Mouse (Mus musculus): ENCODE measurements at regions not wholly inside any gene's neighbourhood (a gene's known extent, or its start where the extent isn't known, plus 50 kb on each side); places are given as distances from the start of the nearest gene placed in this dataset.
A peak's percentile ranks its signal among the peaks of the same experiment; 100 is the strongest.

GRCm38 (mm10) chr5:42364116-42364515, 296.4 kb downstream of the Gm16223 start:
- DNase-seq = no peak

GRCm38 (mm10) chr5:42387959-42388358, 320.2 kb downstream of the Gm16223 start:
- no peak for DNase-seq

GRCm38 (mm10) chr5:42396695-42397094, 328.9 kb downstream of the Gm16223 start:
- no peak for DNase-seq

GRCm38 (mm10) chr5:42409981-42410380, 342.2 kb downstream of the Gm16223 start:
- DNase-seq = no peak

- no peak for DNase-seq
These were observed 344.5 kb downstream of the Gm16223 start for GRCm38 (mm10) chr5:42412296-42412695.

- DNase-seq = no peak
These were observed 358.1 kb downstream of the Gm16223 start for GRCm38 (mm10) chr5:42425902-42426301.

- no peak for DNase-seq
These were observed 365.4 kb downstream of the Gm16223 start for GRCm38 (mm10) chr5:42433147-42433546.

- DNase-seq = no peak
These were observed 380.9 kb downstream of the Gm16223 start for GRCm38 (mm10) chr5:42448644-42449043.

- DNase-seq = peak; percentile 5
These were observed 381.8 kb downstream of the Gm16223 start for GRCm38 (mm10) chr5:42449581-42449980.

- no peak for DNase-seq
These were observed 385.9 kb downstream of the Gm16223 start for GRCm38 (mm10) chr5:42453707-42454106.

- no peak for DNase-seq
These were observed 393.4 kb downstream of the Gm16223 start for GRCm38 (mm10) chr5:42461195-42461594.

GRCm38 (mm10) chr5:42464814-42465213, 397.1 kb downstream of the Gm16223 start:
- DNase-seq = peak; percentile 34

- no peak for DNase-seq
These were observed 405.7 kb downstream of the Gm16223 start for GRCm38 (mm10) chr5:42473493-42473892.

- DNase-seq = no peak
These were observed 434.5 kb downstream of the Gm16223 start for GRCm38 (mm10) chr5:42502124-42502801.

- DNase-seq = no peak
These were observed 435.0 kb downstream of the Gm16223 start for GRCm38 (mm10) chr5:42502802-42503136.

- no peak for DNase-seq
These were observed 441.4 kb downstream of the Gm16223 start for GRCm38 (mm10) chr5:42509200-42509599.

- no peak for DNase-seq
These were observed 455.7 kb downstream of the Gm16223 start for GRCm38 (mm10) chr5:42523116-42524113.

- DNase-seq = no peak
These were observed 457.7 kb downstream of the Gm16223 start for GRCm38 (mm10) chr5:42525431-42525830.

- no peak for DNase-seq
These were observed 492.8 kb downstream of the Gm16223 start for GRCm38 (mm10) chr5:42560537-42560936.

GRCm38 (mm10) chr5:42563406-42563805, 495.6 kb downstream of the Gm16223 start:
- no peak for DNase-seq

- DNase-seq = no peak
These were observed 508.2 kb downstream of the Gm16223 start for GRCm38 (mm10) chr5:42575971-42576370.

GRCm38 (mm10) chr5:42578208-42578844, 510.6 kb downstream of the Gm16223 start:
- no peak for DNase-seq

GRCm38 (mm10) chr5:42620698-42621097, 552.9 kb downstream of the Gm16223 start:
- DNase-seq = no peak
